Mouse (Mus musculus) myocyte (in vitro differentiated cells): ENCODE results near the gene Slc6a17.

Experiments used
- CEBPB ChIP-seq: IDR thresholded peaks from 2 replicates; pipeline ENCODE4 v1.6.1; 2011; ENCODE audit warnings: mild to moderate bottlenecking, moderate library complexity; ENCODE audit not compliant: poor library complexity, insufficient read depth, severe bottlenecking
- E2F4 ChIP-seq: IDR thresholded peaks from one replicate; pipeline ENCODE4 v1.6.1; 2011; ENCODE audit warnings: mild to moderate bottlenecking, control low read depth, moderate library complexity; ENCODE audit not compliant: insufficient read depth
- MAX ChIP-seq: IDR thresholded peaks from one replicate; pipeline ENCODE4 v1.6.1; 2011; ENCODE audit warnings: low read depth, mild to moderate bottlenecking, control low read depth
- MYOD1 ChIP-seq, 3 experiments: IDR thresholded peaks; one replicate each; pipeline ENCODE4 v1.6.1; 2011; ENCODE audit warnings: control low read depth in 2 of 3, low read depth in 2 of 3, mild to moderate bottlenecking in 2 of 3, moderate library complexity in 1 of 3; ENCODE audit not compliant: insufficient read length in 2 of 3, control insufficient read depth in 1 of 3
- MYOG ChIP-seq, 3 experiments: IDR thresholded peaks; one replicate each; pipeline ENCODE4 v1.6.1; 2011; ENCODE audit warnings: control low read depth in 2 of 3, low read depth in 2 of 3, mild to moderate bottlenecking in 2 of 3; ENCODE audit not compliant: insufficient read length in 2 of 3, control insufficient read depth in 1 of 3, insufficient read depth in 1 of 3
- POLR2A ChIP-seq: IDR thresholded peaks from one replicate; pipeline ENCODE4 v1.6.1; 2011; ENCODE audit warnings: low read depth, mild to moderate bottlenecking, control low read depth, moderate library complexity; ENCODE audit not compliant: insufficient read length
- POLR2AphosphoS2 ChIP-seq: IDR thresholded peaks from one replicate; pipeline ENCODE4 v1.6.1; 2011; ENCODE audit warnings: low read depth, control low read depth; ENCODE audit not compliant: insufficient read length
- REST ChIP-seq: IDR thresholded peaks from one replicate; pipeline ENCODE4 v1.6.1; 2011; ENCODE audit warnings: mild to moderate bottlenecking, control low read depth, moderate library complexity; ENCODE audit not compliant: insufficient read depth, insufficient read length
- SRF ChIP-seq: IDR thresholded peaks from one replicate; pipeline ENCODE4 v1.6.1; 2011; ENCODE audit warnings: low read depth; ENCODE audit not compliant: control insufficient read depth, insufficient read length
- TCF12 ChIP-seq: IDR thresholded peaks from one replicate; pipeline ENCODE4 v1.6.1; 2011; ENCODE audit warnings: mild to moderate bottlenecking, control low read depth; ENCODE audit not compliant: poor library complexity, insufficient read depth, severe bottlenecking
- TCF3 ChIP-seq: IDR thresholded peaks from one replicate; pipeline ENCODE4 v1.6.1; 2011; ENCODE audit warnings: low read depth, control low read depth; ENCODE audit not compliant: insufficient read length
- USF1 ChIP-seq: IDR thresholded peaks from one replicate; pipeline ENCODE4 v1.6.1; 2011; ENCODE audit warnings: low read depth, mild to moderate bottlenecking, control low read depth, moderate library complexity

DNA sequence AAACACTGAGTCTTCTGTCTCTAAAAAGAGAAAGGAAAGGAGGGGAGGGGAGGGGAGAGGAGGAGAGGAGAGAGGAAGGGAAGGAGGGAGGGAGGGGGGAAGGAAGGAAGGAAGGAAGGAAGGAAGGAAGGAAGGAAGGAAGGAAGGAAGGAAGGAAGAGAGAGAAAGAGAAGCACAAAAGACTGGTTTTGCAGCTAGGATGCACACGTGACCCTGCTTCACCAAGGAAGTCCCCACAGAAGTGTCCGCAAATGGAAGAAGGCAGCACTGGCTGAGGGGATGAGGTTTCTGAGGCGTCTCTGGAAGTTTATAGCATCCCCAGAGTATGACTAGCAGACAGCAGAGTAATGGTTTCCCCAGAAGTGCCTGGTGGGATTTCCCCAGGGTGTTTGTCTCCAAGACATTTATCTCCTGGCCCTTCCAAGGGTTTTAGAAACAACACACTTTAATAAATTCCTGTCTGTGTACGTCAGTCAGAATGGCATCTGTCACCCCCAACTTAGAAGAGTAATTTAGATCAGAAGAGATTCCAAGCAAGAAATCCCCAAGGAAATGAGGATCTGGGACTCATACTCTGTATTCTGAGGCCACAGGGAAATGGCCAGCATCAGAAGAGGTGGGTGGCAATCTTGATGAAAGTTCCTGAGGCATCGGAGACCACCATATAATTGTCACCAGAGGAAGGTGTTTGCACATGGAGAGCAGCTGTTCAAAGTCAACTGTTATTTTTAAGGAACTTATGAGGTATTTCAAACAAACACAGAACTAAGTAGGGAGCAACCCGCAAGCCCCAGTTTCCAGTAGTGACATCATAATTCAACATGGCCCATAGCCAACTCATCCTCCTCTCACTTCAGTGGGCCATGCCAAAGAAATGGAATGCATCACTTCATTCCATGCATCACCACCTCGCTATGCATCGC is 25.6 kb upstream of the Slc6a17 start:
- no peak for TF ChIP-seq POLR2AphosphoS2
- TF ChIP-seq POLR2A = no peak
- no peak for TF ChIP-seq MAX
- no peak for TF ChIP-seq E2F4
- no peak for TF ChIP-seq MYOG (IDR thresholded peaks at IDR 0.05; ENCODE audit: control insufficient read depth in 1 of 3, insufficient read depth in 1 of 3, insufficient read length in 2 of 3, low read depth in 2 of 3)
- no peak for TF ChIP-seq CEBPB
- TF ChIP-seq TCF3 = no peak
- no peak for TF ChIP-seq REST
- TF ChIP-seq MYOD1 (IDR thresholded peaks at IDR 0.05; ENCODE audit: control insufficient read depth in 1 of 3, insufficient read length in 2 of 3, low read depth in 2 of 3) = no peak
- peak; percentile 86 for TF ChIP-seq USF1
- TF ChIP-seq SRF = no peak
- TF ChIP-seq TCF12 = no peak
